Mouse (Mus musculus): Measurements from ENCODE around the gene Lrba. TPM values are rescaled to one million over a fixed set of nuclear protein-coding genes. Genes with fewer than 3 reads are reported as not detected.

Lrba gene
- total and polyA plus RNA-seq, 3 experiments, result 12.3 to 22.6 (median 13.8) TPM

DNA sequence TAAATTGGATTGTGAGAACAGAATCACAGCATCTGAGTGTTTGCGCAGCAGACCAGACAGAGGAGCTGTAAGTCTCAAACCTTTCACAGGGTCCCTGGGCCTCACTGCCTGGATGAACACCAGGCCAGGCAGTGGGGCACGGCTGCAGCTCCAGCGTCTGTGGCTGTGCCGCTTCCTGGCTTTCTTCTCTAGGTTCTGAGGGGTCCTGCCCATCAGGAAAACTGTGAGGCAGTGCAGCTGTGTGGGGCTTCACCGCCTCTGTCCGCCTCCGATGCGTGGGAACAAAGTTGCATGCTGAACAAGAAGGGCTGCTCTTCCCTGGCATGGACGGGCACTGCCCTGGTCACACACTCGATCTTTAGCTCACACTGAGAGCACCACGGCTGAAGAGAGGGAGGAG lies 560.5 kb downstream of the Lrba start:
- dilution Hi-C loops (cut with MboI; ENCODE audit: extremely low pct_ligation_motif_present, extremely low pct_unique_long_range_greater_than_20kb, low sequenced_read_pairs), result no loop called here
- TF ChIP-seq TBP (conservative IDR thresholded peaks at IDR 0.05; ENCODE audit: low read depth, low read length) (no peak), ETS1 (conservative IDR thresholded peaks at IDR 0.05; ENCODE audit: low read depth, low read length) (no peak)

DNA sequence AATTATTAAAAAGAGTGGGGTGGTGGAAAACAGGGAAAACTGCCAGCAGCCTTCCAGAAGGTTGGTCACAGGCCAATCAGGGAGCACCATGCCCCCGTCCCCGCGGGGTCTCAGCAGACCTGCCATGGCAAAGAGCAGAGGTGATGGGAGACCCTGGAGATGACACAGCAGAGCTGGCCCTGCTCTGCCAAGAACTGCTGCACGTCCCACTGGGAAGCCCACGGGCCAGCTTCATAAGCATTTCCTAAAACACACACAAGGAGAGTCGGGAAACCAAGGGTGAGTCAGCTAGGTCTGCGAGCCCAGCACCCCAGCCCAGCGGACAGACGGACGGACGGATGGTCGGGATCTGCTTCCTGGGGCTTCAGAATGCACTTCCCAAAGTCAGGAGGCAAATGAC lies 561.8 kb downstream of the Lrba start:
- dilution Hi-C loops (cut with MboI; ENCODE audit: extremely low pct_ligation_motif_present, extremely low pct_unique_long_range_greater_than_20kb, low sequenced_read_pairs), result no loop called here
- Histone ChIP-seq H3K79me2 (replicated peaks; ENCODE audit: control insufficient read depth, extremely low read depth, insufficient read depth, poor library complexity, severe bottlenecking) (no peaks in the 10 kb centered on the region), H3K4me1 (ENCODE audit: control insufficient read depth in 1 of 2, insufficient read depth in 2 of 2) (0 out of 4 replicates have a peak, but pooled peaks cover 0 to 2% of the 10 kb centered on the region in 2 experiments), H3K9me3 (replicated peaks; ENCODE audit: low read length) (no peaks in the 10 kb centered on the region), H3K4me2 (ENCODE audit: insufficient read depth, low read depth, poor library complexity, severe bottlenecking) (no peak overlapping the region), H3K36me3 (replicated peaks in 1 of 2; ENCODE audit: control insufficient read depth in 1 of 2, insufficient read depth in 1 of 2, low read length in 1 of 2) (peaks cover 0 to 26% of the 10 kb centered on the region in 2 experiments), H3K27ac (ENCODE audit: insufficient read depth, low read depth) (no peak overlapping the region), H3K27me3 (replicated peaks) (no peaks in the 10 kb centered on the region), H3K9ac (ENCODE audit: insufficient read depth, low read depth) (no peak overlapping the region), H3K4me3 (replicated peaks in 1 of 3; ENCODE audit: low read depth in 2 of 3, low read length in 2 of 3, poor library complexity in 1 of 3) (no peak overlapping the region)
- in situ Hi-C loops (cut with MboI; ENCODE audit: low pct_ligation_motif_present, low pct_unique_long_range_greater_than_20kb, low sequenced_read_pairs), result loop anchor here (10.0 kb wide), 1 partner anchor 189 kb away; no protein-coding TSS in a partner anchor
- no peak for TF ChIP-seq BHLHE40 (IDR thresholded peaks at IDR 0.05; ENCODE audit: low read depth, low read length)
- no peak for TF ChIP-seq JUN (IDR thresholded peaks at IDR 0.05; ENCODE audit: insufficient read depth, low read depth, low read length)
- no peak for TF ChIP-seq ZMIZ1 (IDR thresholded peaks at IDR 0.05; ENCODE audit: low read depth, low read length)
- TF ChIP-seq PAX5 (IDR thresholded peaks at IDR 0.05; ENCODE audit: low read length), result no peak
- TF ChIP-seq TBP (conservative IDR thresholded peaks at IDR 0.05; ENCODE audit: low read depth, low read length), result no peak
- TF ChIP-seq UBTF (IDR thresholded peaks at IDR 0.05; ENCODE audit: low read depth, low read length), result no peak
- no peak for TF ChIP-seq ZKSCAN1 (IDR thresholded peaks at IDR 0.05; ENCODE audit: borderline replicate concordance, low read depth, low read length)
- TF ChIP-seq POLR2AphosphoS2 (IDR thresholded peaks at IDR 0.05; ENCODE audit: low read depth, low read length), result no peak
- no peak for TF ChIP-seq SMC3 (IDR thresholded peaks at IDR 0.05; ENCODE audit: low read depth, low read length)
- no peak for DNase-seq (ENCODE audit: extremely low read depth)

More for the DNA sequence above, 560.5 kb downstream of the Lrba start:
- H3K27me3 ChIP-seq (replicated peaks), result no peaks in the 10 kb centered on the region
- no peak for DNase-seq (ENCODE audit: extremely low read depth)
- no peaks in the 10 kb centered on the region for H3K79me2 ChIP-seq (replicated peaks; ENCODE audit: control insufficient read depth, extremely low read depth, insufficient read depth, poor library complexity, severe bottlenecking)
- no peak overlapping the region for H3K27ac ChIP-seq (ENCODE audit: insufficient read depth, low read depth)
- no peaks in the 10 kb centered on the region for H3K9me3 ChIP-seq (replicated peaks; ENCODE audit: low read length)
- peaks cover 0 to 33% of the 10 kb centered on the region in 2 experiments for H3K36me3 ChIP-seq (replicated peaks in 1 of 2; ENCODE audit: control insufficient read depth in 1 of 2, insufficient read depth in 1 of 2, low read length in 1 of 2)
- in situ Hi-C loops (cut with MboI; ENCODE audit: low pct_ligation_motif_present, low pct_unique_long_range_greater_than_20kb, low sequenced_read_pairs), result loop anchor here (10.0 kb wide), 1 partner anchor 190 kb away; no protein-coding TSS in a partner anchor
- H3K4me2 ChIP-seq (ENCODE audit: insufficient read depth, low read depth, poor library complexity, severe bottlenecking), result no peak overlapping the region
- H3K4me1 ChIP-seq (ENCODE audit: control insufficient read depth in 1 of 2, insufficient read depth in 2 of 2), result 0 out of 4 replicates have a peak, but pooled peaks cover 0 to 2% of the 10 kb centered on the region in 2 experiments
- H3K4me3 ChIP-seq (replicated peaks in 1 of 3; ENCODE audit: low read depth in 2 of 3, low read length in 2 of 3, poor library complexity in 1 of 3), result no peak overlapping the region
- H3K9ac ChIP-seq (ENCODE audit: insufficient read depth, low read depth), result no peak overlapping the region

DNA sequence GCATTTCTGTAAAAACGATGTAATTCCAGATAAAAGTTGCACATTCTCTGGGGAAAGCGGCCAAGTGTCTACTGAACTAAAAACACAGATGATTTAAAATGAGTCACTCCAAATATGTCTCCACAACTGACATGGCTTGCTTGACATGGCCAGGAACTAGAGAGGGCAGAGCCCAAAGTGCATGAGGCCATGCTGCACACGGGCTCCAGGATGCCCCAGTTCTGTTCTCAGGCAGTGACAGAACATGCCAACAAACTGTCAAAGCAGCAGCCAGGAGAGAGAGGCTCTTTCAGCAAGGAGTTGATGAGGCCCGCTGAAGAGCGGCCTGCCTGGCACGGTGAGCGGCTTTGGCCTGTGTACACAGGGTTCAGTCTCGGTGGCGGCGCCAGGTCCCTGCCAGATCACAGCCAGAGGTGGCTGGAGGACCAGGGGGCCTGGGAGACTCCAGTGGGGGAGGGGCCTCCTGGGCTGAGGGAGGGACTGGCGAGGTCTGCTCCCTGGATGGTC lies 562.4 kb downstream of the Lrba start:
- H3K79me2 ChIP-seq (replicated peaks; ENCODE audit: control insufficient read depth, extremely low read depth, insufficient read depth, poor library complexity, severe bottlenecking), result no peaks in the 10 kb centered on the region
- in situ Hi-C loops (cut with MboI; ENCODE audit: low pct_ligation_motif_present, low pct_unique_long_range_greater_than_20kb, low sequenced_read_pairs) (loop anchor here (10.0 kb wide), 1 partner anchor 188 kb away; no protein-coding TSS in a partner anchor), dilution Hi-C loops (cut with MboI; ENCODE audit: extremely low pct_ligation_motif_present, extremely low pct_unique_long_range_greater_than_20kb, low sequenced_read_pairs) (no loop called here)
- no peak overlapping the region for H3K27ac ChIP-seq (ENCODE audit: insufficient read depth, low read depth)
- DNase-seq (ENCODE audit: extremely low read depth), result no peak
- 0 out of 4 replicates have a peak, but pooled peaks cover 0 to 2% of the 10 kb centered on the region in 2 experiments for H3K4me1 ChIP-seq (ENCODE audit: control insufficient read depth in 1 of 2, insufficient read depth in 2 of 2)
- H3K4me3 ChIP-seq (replicated peaks in 1 of 3; ENCODE audit: low read depth in 2 of 3, low read length in 2 of 3, poor library complexity in 1 of 3), result no peak overlapping the region
- H3K4me2 ChIP-seq (ENCODE audit: insufficient read depth, low read depth, poor library complexity, severe bottlenecking), result no peak overlapping the region
- H3K9ac ChIP-seq (ENCODE audit: insufficient read depth, low read depth), result no peak overlapping the region
- no peaks in the 10 kb centered on the region for H3K27me3 ChIP-seq (replicated peaks)
- TF ChIP-seq JUN (IDR thresholded peaks at IDR 0.05; ENCODE audit: insufficient read depth, low read depth, low read length) (no peak), POLR2A (IDR thresholded peaks at IDR 0.05; ENCODE audit: low read depth, low read length) (no peak), POLR2AphosphoS2 (IDR thresholded peaks at IDR 0.05; ENCODE audit: low read depth, low read length) (no peak), MAX (IDR thresholded peaks at IDR 0.05; ENCODE audit: low read length) (no peak), TBP (conservative IDR thresholded peaks at IDR 0.05; ENCODE audit: low read depth, low read length) (no peak)
- H3K9me3 ChIP-seq (replicated peaks; ENCODE audit: low read length), result no peaks in the 10 kb centered on the region
- peaks cover 0 to 26% of the 10 kb centered on the region in 2 experiments for H3K36me3 ChIP-seq (replicated peaks in 1 of 2; ENCODE audit: control insufficient read depth in 1 of 2, insufficient read depth in 1 of 2, low read length in 1 of 2)

Measured in CH12.LX (cell line).